In the genomic region with DNA sequence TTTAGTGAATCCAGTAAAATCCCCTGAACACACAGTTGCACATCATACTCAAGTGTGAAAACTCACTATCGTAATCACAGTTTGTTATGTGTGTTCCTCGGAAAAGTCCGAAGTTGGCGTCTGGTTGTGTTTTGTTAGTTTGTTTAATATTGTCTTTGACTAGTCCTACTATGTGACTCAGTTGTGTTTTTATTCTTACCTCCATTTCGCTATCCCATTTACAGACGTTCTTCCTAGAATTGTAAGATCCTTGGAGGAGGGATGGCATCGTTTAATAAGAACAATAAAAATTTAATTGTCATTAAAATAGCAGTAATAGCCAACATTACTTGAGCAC, we compare ENCODE assay signal across 8 mouse cellular contexts. TPM values are rescaled to one million over a fixed set of nuclear protein-coding genes. Genes with fewer than 3 reads are reported as not detected.
A peak's percentile ranks its signal among the peaks of the same experiment; 100 is the strongest.
DNase-seq lines count a peak whose midpoint lies in the region; ATAC-seq and TF ChIP-seq lines count a peak whose summit lies in the region.

No protein-coding gene starts in this region.

- H3K27ac ChIP-seq in kidney, adult 2 months (ENCODE audit: insufficient read depth, low read depth, low read length): peak overlapping the region; percentile 66
- 0 out of 2 replicates have a peak overlapping the region, but pooled peaks have one; percentile 70 for H3K27ac ChIP-seq in bone marrow, adult 2 months (ENCODE audit: control insufficient read depth, insufficient read depth, low read depth, low read length, poor library complexity)
- peak overlapping the region; percentile 93; the same call in 1 of the 2 replicates for H3K27ac ChIP-seq in hindbrain, embryonic 11.5 days (ENCODE audit: low read depth, low read length)
- H3K27ac ChIP-seq in midbrain, embryonic 11.5 days (ENCODE audit: low read depth, low read length): no peak overlapping the region

- DNase-seq in kidney, adult 2 months: no peak
- no peak for DNase-seq in kidney, adult 11 months
- DNase-seq in hindbrain, embryonic 11.5 days (ENCODE audit: low spot score): no peak
- no peak for DNase-seq in midbrain, embryonic 11.5 days (ENCODE audit: low spot score, missing footprints)
- DNase-seq in gastrocnemius, postnatal 4 days (ENCODE audit: low spot score in 2 of 2): no peak
- no peak for DNase-seq in embryo, embryonic 10 days (ENCODE audit: low spot score)
- no peak for DNase-seq in yolk sac, embryonic 10.5 days (ENCODE audit: low spot score)

- H3K27me3 ChIP-seq in kidney, adult 2 months (replicated peaks; ENCODE audit: control insufficient read depth, insufficient read depth, low read length): no peaks in the 10 kb centered on the region
- no peaks in the 10 kb centered on the region for H3K27me3 ChIP-seq in hindbrain, embryonic 11.5 days (ENCODE audit: control insufficient read depth, insufficient read depth, low read length)
- no peaks in the 10 kb centered on the region for H3K27me3 ChIP-seq in midbrain, embryonic 11.5 days (ENCODE audit: control insufficient read depth, insufficient read depth, low read length)

- peaks cover 21% of the 10 kb centered on the region; the same call in 1 of the 2 replicates for H3K4me1 ChIP-seq in kidney, adult 2 months (ENCODE audit: control insufficient read depth, insufficient read depth, low read length)
- H3K4me1 ChIP-seq in bone marrow, adult 2 months (ENCODE audit: control insufficient read depth, insufficient read depth, low read length): no peaks in the 10 kb centered on the region; the same call in none of the 2 replicates
- H3K4me1 ChIP-seq in hindbrain, embryonic 11.5 days (replicated peaks; ENCODE audit: control insufficient read depth, insufficient read depth, low read length): no peaks in the 10 kb centered on the region; the same call in none of the 2 replicates
- peaks cover 6% of the 10 kb centered on the region for H3K4me1 ChIP-seq in midbrain, embryonic 11.5 days (ENCODE audit: control insufficient read depth, insufficient read depth, low read length)

- no peak for TF ChIP-seq CTCF in kidney, adult 2 months (conservative IDR thresholded peaks at IDR 0.05; ENCODE audit: insufficient read depth, insufficient read length, low read depth, low read length)
- no peak for TF ChIP-seq CTCF in bone marrow, adult 2 months (IDR thresholded peaks at IDR 0.05; ENCODE audit: control insufficient read depth, insufficient read depth, low read length)

- no peak for ATAC-seq in hindbrain, embryonic 11.5 days (ENCODE audit: low FRiP score)
- no peak for ATAC-seq in midbrain, embryonic 11.5 days (ENCODE audit: low FRiP score)

- peak overlapping the region; percentile 86 for H3K4me3 ChIP-seq in kidney, adult 2 months (ENCODE audit: insufficient read depth, low read depth, low read length)
- peak overlapping the region; percentile 64 for H3K4me3 ChIP-seq in bone marrow, adult 2 months (replicated peaks; ENCODE audit: control insufficient read depth, low read depth, low read length)
- peak overlapping the region; percentile 91 for H3K4me3 ChIP-seq in hindbrain, embryonic 11.5 days (ENCODE audit: low read depth, low read length)
- peak overlapping the region; percentile 96 for H3K4me3 ChIP-seq in midbrain, embryonic 11.5 days (ENCODE audit: low read depth, low read length)

- no peaks in the 10 kb centered on the region for H3K9me3 ChIP-seq in hindbrain, embryonic 11.5 days (ENCODE audit: control insufficient read depth, low read length)
- H3K9me3 ChIP-seq in midbrain, embryonic 11.5 days (ENCODE audit: control insufficient read depth, low read length): no peaks in the 10 kb centered on the region

- H3K9ac ChIP-seq in hindbrain, embryonic 11.5 days (ENCODE audit: low read depth, low read length): peak overlapping the region; percentile 98; the same call in 1 of the 2 replicates
- H3K9ac ChIP-seq in midbrain, embryonic 11.5 days (ENCODE audit: low read length): peak overlapping the region; percentile 98

- no peak for TF ChIP-seq POLR2A in kidney, adult 2 months (IDR thresholded peaks at IDR 0.05; ENCODE audit: low read depth, low read length)
- no peak for TF ChIP-seq POLR2A in bone marrow, adult 2 months (IDR thresholded peaks at IDR 0.05; ENCODE audit: borderline replicate concordance, control insufficient read depth, low read depth, low read length)

- 10% methylated on average over 7 of the region's 7 CpGs for WGBS in kidney, adult 2 months
- WGBS in bone marrow, adult 2 months: 18% methylated on average over 7 of the region's 7 CpGs
- WGBS in hindbrain, embryonic 11.5 days: 19% methylated on average over 7 of the region's 7 CpGs
- WGBS in midbrain, embryonic 11.5 days: 24% methylated on average over 7 of the region's 7 CpGs

- H3K4me2 ChIP-seq in hindbrain, embryonic 11.5 days (replicated peaks; ENCODE audit: low read depth, low read length): peak overlapping the region; percentile 55
- H3K4me2 ChIP-seq in midbrain, embryonic 11.5 days: peak overlapping the region; percentile 54

- no peaks in the 10 kb centered on the region for H3K36me3 ChIP-seq in kidney, adult 2 months (ENCODE audit: control insufficient read depth, insufficient read depth, low read length)
- H3K36me3 ChIP-seq in hindbrain, embryonic 11.5 days (ENCODE audit: control insufficient read depth, insufficient read depth, low read length): no peaks in the 10 kb centered on the region
- no peaks in the 10 kb centered on the region for H3K36me3 ChIP-seq in midbrain, embryonic 11.5 days (ENCODE audit: control insufficient read depth, insufficient read depth, low read length)

RNA-seq across cellular contexts. Expression of gene Cbfa2t2, which starts 0.9 kb away (rescaled TPM):
- polyA plus RNA-seq in kidney, adult 2 months (2012; rRNA removed): 11.7 and 11.8 TPM in 2 replicates
- 6.7 and 16.4 TPM in 2 replicates for polyA plus RNA-seq in bone marrow, adult 2 months (2011; ENCODE audit: insufficient read depth, insufficient read length, low replicate concordance, missing spikeins)
- polyA plus RNA-seq in hindbrain, embryonic 11.5 days (2014; fragmentation: Nextera tagmentation; extraction: Ambion mirVana): 68.2 and 71.5 TPM in 2 replicates
- 75.2 and 76.1 TPM in 2 replicates for polyA plus RNA-seq in midbrain, embryonic 11.5 days (2014; fragmentation: Nextera tagmentation; extraction: Ambion mirVana)
- 10 to 100 TPM; 37.2 to 38.2 TPM for total RNA-seq in gastrocnemius, postnatal 4 days (2021)

RNA-seq across cellular contexts. Expression of gene Snta1, which starts 29.3 kb away (rescaled TPM):
- polyA plus RNA-seq in kidney, adult 2 months (2012; rRNA removed): 60.5 and 63.4 TPM in 2 replicates
- polyA plus RNA-seq in bone marrow, adult 2 months (2011; ENCODE audit: insufficient read depth, insufficient read length, low replicate concordance, missing spikeins): 3.3 and 3.6 TPM in 2 replicates
- polyA plus RNA-seq in hindbrain, embryonic 11.5 days (2014; fragmentation: Nextera tagmentation; extraction: Ambion mirVana): 2.1 TPM in 2 replicates
- polyA plus RNA-seq in midbrain, embryonic 11.5 days (2014; fragmentation: Nextera tagmentation; extraction: Ambion mirVana): 2.0 and 2.3 TPM in 2 replicates
- 100 to 1,000 TPM in 1 of 2 experiments, 10 to 100 TPM in 1; 96.6 to 121 TPM for total RNA-seq in gastrocnemius, postnatal 4 days (2021)

Comparison
In these comparisons a context has a peak if more than half of its experiments do, and no peak if none do; other contexts are left out.
1. RNA of gene Snta1, which starts 29.3 kb away (polyA plus RNA-seq): 60.5 to 63.4 TPM in kidney, adult 2 months; 3.3 to 3.6 TPM in bone marrow, adult 2 months, 2.0 to 2.3 TPM in midbrain, embryonic 11.5 days and 2.1 TPM in hindbrain, embryonic 11.5 days; every median in the first group is over 10 times any median in the second.
2. Peak in every context shown above with its lines, with median percentiles within 50 percentile points of each other: H3K4me3 ChIP-seq.